Mouse (Mus musculus): ENCODE results near the gene Rnf24.

- TF ChIP-seq CTCF (IDR thresholded peaks at IDR 0.05; ENCODE audit: low read depth, low read length) = no peak
- TF ChIP-seq EP300 (IDR thresholded peaks at IDR 0.05; ENCODE audit: insufficient read depth, low read depth, low read length) = no peak
- no peak for TF ChIP-seq POLR2A (IDR thresholded peaks at IDR 0.05; ENCODE audit: insufficient read depth, low read length)
Observed at GRCm38 (mm10) chr2:131385176-131385575, 32.5 kb upstream of the Rnf24 start.

Data from ES-Bruce4 (cell line).